Mouse (Mus musculus) kidney, adult 2 months (tissue): ENCODE measurements around the gene Pdzrn4. TPM values are rescaled to one million over a fixed set of nuclear protein-coding genes. Genes with fewer than 3 reads are reported as not detected.

Experiments used
- DNase-seq: peaks from one replicate; pipeline ENCODE4 v3.0.0; 2021
- H3K27ac ChIP-seq: fragments of 200-500 bp; 2 replicates; pipeline ENCODE4 v1.5.1; 2012; ENCODE audit warnings: low read depth, low read length, control low read depth, inconsistent platforms; ENCODE audit not compliant: insufficient read depth
- H3K27me3 ChIP-seq: fragments of 200-500 bp; replicated peaks from 2 replicates; pipeline ENCODE4 v1.6.1; 2012; ENCODE audit warnings: mild to moderate bottlenecking, moderate library complexity, low read length, inconsistent platforms; ENCODE audit not compliant: control insufficient read depth, insufficient read depth
- H3K36me3 ChIP-seq: fragments of 200-500 bp; 2 replicates; pipeline ENCODE4 v1.6.1; 2012; ENCODE audit warnings: mild to moderate bottlenecking, moderate library complexity, low read length, inconsistent platforms; ENCODE audit not compliant: control insufficient read depth, insufficient read depth
- H3K4me1 ChIP-seq: fragments of 200-500 bp; 2 replicates; pipeline ENCODE4 v1.6.1; 2011; ENCODE audit warnings: low read length; ENCODE audit not compliant: control insufficient read depth, insufficient read depth
- H3K4me3 ChIP-seq: fragments of 200-500 bp; 2 replicates; pipeline ENCODE4 v1.5.1; 2011; ENCODE audit warnings: mild to moderate bottlenecking, low read depth, low read length, control low read depth; ENCODE audit not compliant: insufficient read depth
- CTCF ChIP-seq: fragments of 200-500 bp; conservative IDR thresholded peaks from 2 replicates; pipeline ENCODE4 v1.5.1; 2011; ENCODE audit warnings: low read depth, mild to moderate bottlenecking, control low read depth, low read length, moderate library complexity, mixed read lengths; ENCODE audit not compliant: insufficient read depth, insufficient read length
- POLR2A ChIP-seq: fragments of 200-500 bp; IDR thresholded peaks from one replicate; pipeline ENCODE4 v1.6.1; 2011; ENCODE audit warnings: low read depth, low read length, control low read depth
- WGBS: fragments of 180-500 bp; shearing (Covaris S2); methylation state at CpG from one replicate; pipeline ENCODE4 v1.1.7; 2018; 5-methylcytosine and 5-hydroxymethylcytosine counted together
- polyA plus RNA-seq: library from polyadenylated mRNA; depleted of rRNA; stranded (reverse); fragments of >200 nt; gene quantifications from 2 replicates; pipeline ENCODE4 v1.2.3, GENCODE M21; 2012

Pdzrn4 gene
- polyA plus RNA-seq, 1 experiment: 0.39 TPM

DNA sequence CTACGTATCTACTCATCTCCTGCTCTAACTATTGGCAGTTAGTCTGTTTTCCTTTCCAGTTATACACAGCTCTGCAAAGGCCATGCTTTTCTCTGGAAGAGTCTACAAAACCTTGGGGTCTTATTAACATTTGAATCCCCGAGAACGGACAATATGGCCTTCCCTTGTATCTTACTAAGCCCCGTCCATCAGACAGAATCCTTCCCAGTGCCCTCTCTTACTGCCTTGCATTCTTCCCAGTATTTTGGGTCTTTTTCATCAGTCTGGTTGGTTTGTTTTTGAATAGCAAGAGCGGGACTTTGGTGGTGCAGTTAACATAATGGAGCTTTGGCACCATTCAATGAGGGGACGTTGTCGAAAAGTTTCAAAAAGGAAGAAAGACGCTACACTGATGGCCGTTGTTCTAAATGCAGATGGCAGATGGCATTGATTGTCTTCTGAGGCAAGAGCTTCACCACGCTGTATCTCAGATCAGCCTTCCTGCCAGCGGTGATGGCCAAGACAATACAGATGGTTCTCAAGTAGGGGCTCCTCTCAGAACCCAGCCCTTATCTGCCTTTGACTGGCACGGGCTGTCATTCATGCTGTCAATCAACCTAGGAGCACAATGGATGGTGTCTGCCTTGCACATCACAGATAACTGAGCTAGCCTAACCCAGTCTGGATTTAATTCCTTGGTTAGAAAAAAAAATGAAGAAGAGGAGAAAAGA is 98.9 kb downstream of the Pdzrn4 start:
- 95% methylated on average over 12 of the region's 12 CpGs for WGBS
- Histone ChIP-seq H3K4me3 (no peak overlapping the region), H3K4me1 (no peaks in the 10 kb centered on the region), H3K36me3 (no peaks in the 10 kb centered on the region), H3K27ac (no peak overlapping the region), H3K27me3 (no peaks in the 10 kb centered on the region)
- no peak for DNase-seq
- no peak for TF ChIP-seq POLR2A
- TF ChIP-seq CTCF: no peak

DNA sequence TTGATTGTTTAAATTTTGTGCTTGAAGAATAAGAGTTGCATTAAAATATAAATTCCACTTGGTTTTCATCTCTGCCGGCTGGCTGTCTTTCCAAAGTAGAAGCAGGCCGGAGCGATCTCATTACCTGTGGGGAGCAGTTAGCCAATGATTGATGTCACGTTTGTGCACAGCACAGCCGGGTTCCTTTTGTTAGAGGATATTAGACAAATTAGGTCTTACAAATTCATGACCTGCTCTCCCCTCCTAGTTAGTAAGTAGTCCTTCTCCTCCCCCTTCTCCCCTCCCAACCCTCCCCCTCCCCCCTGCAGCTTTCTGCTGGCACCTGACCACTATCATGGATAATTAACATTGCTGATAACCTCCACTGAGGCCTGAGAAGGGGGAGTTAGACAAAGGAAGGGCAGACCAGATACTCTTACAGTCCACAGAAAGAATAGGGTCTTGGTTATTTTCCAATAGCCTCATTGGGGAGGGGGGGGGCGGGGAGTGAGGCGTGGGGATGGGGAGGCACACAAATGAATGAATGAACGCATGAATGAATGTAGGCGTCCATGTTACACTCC is 103.7 kb downstream of the Pdzrn4 start:
- no peak for DNase-seq
- Histone ChIP-seq H3K36me3 (no peaks in the 10 kb centered on the region), H3K27me3 (no peaks in the 10 kb centered on the region), H3K27ac (no peak overlapping the region), H3K4me1 (no peaks in the 10 kb centered on the region), H3K4me3 (no peak overlapping the region)
- TF ChIP-seq CTCF (no peak), POLR2A (no peak)
- WGBS: 47% methylated on average over 9 of the region's 9 CpGs

DNA sequence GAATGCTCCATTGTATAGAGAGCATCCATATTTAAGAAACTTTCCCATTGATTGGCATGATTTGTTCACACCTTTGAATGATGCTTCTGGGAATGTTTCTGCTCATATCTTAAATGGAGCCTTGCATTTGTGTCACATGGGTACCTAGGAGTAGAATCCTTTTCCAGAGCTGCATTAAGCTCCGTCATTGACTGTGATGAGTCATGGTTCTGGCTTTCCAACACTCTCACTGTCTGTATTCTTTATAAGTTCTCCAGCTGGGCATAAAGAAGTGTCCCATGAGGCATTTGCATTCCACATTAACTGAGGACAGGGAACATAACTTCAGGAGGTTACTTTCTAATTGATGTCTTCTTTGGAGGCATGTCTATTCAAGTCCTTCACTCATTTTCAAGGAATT is 106.1 kb downstream of the Pdzrn4 start:
- no peak overlapping the region for H3K27ac ChIP-seq
- no peaks in the 10 kb centered on the region for H3K4me1 ChIP-seq
- H3K36me3 ChIP-seq: no peaks in the 10 kb centered on the region
- TF ChIP-seq POLR2A (no peak), CTCF (no peak)
- DNase-seq: no peak
- no peaks in the 10 kb centered on the region for H3K27me3 ChIP-seq
- 93% methylated on average over 1 of the region's 1 CpGs for WGBS
- H3K4me3 ChIP-seq: no peak overlapping the region

DNA sequence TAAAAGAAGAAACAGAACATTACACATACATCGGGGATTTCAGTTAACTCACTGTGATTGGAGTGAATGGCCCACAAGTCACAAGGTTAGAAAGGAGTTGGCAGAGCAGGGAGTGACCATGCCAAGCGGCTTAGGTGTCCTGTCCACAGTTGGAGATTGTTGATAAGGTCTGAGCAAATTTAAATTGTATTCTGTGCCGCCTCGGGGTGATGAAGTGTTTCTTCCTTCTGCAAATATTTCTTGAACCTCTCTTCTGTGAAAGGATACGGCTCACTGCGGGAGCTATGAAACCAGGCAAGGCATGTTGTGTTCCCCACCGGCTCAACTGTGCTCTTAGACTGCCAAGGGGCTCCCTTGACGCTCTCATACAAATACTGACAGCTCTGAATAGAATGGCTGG is 112.7 kb downstream of the Pdzrn4 start:
- no peak for DNase-seq
- no peak overlapping the region for H3K4me3 ChIP-seq
- H3K27ac ChIP-seq: no peak overlapping the region
- H3K4me1 ChIP-seq: no peaks in the 10 kb centered on the region
- TF ChIP-seq POLR2A: no peak
- TF ChIP-seq CTCF: no peak
- 81% methylated on average over 8 of the region's 8 CpGs for WGBS
- H3K27me3 ChIP-seq: no peaks in the 10 kb centered on the region
- H3K36me3 ChIP-seq: no peaks in the 10 kb centered on the region

DNA sequence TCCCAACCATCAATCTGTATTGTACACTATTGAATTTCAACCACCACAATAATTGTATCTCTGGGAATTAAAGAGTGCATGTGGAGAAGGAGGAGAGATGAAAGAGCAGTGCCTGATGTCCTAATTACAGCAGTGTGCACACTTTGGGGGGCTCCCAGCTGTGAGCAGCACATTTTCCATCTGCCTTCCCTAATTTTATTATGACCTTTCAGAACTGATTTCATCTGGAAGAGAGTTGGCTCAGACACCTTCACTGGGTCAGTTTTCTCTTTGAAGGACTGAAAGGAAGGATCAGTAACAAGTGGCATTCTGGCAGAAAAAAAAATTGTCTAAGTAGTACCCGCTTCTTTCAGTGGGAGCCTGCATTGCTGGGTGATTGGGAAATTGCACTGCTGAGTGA is 119.0 kb downstream of the Pdzrn4 start:
- Histone ChIP-seq H3K27ac (no peak overlapping the region), H3K4me1 (no peaks in the 10 kb centered on the region), H3K4me3 (no peak overlapping the region), H3K36me3 (no peaks in the 10 kb centered on the region), H3K27me3 (no peaks in the 10 kb centered on the region)
- TF ChIP-seq POLR2A (no peak), CTCF (no peak)
- no peak for DNase-seq
- WGBS: 90% methylated on average over 1 of the region's 1 CpGs

DNA sequence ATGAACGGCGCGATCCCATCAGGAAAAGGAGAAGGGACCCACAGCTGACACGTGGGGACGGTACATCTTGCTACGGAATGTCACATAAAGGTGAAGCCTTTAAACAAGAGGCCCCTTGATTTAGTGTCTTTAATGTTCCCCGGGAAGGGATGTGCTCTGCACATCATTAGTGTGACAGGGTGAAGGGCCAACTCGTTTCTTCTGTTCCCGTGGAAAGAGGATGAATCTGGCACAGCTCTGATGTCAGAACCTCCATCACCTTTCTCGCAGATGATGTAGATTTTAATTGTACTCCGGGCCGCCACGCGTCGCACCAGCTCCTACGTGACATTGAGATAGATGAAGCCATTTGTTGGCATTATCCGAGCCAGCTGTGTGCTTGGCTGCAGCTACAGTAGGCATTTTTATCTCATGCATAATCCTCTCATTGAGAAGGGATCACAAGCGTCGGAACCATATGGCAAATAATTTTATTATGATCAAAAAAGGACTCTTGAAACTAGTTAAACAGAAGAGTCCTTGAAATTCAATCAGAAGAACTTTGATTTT is 124.1 kb downstream of the Pdzrn4 start:
- Histone ChIP-seq H3K27ac (no peak overlapping the region), H3K4me1 (no peaks in the 10 kb centered on the region), H3K36me3 (no peaks in the 10 kb centered on the region), H3K4me3 (no peak overlapping the region), H3K27me3 (no peaks in the 10 kb centered on the region)
- DNase-seq: no peak
- WGBS: 35% methylated on average over 19 of the region's 19 CpGs
- TF ChIP-seq POLR2A: no peak
- TF ChIP-seq CTCF: no peak

DNA sequence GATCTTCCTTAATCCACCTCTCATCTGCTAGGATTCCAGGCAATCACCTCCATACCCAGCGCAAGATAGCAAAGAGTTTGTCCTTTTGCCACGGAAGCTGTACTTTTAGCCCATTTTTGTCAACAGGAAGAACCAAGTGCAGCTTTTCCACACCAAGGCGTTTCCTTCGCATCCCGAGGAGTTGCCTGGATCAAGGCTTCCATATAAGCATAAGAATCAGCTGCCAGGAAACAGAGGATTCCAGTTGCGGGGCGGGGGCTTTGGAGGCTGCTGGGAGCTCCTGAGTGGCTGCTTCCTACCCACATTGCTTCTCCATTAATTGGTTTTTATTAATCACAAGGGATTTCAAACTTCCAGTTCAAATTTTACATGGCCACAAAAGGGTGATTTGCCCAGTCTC is 125.0 kb downstream of the Pdzrn4 start:
- no peaks in the 10 kb centered on the region for H3K4me1 ChIP-seq
- DNase-seq: no peak
- 26% methylated on average over 7 of the region's 7 CpGs for WGBS
- TF ChIP-seq CTCF: no peak
- no peak for TF ChIP-seq POLR2A
- no peak overlapping the region for H3K4me3 ChIP-seq
- no peaks in the 10 kb centered on the region for H3K27me3 ChIP-seq
- H3K36me3 ChIP-seq: no peaks in the 10 kb centered on the region
- H3K27ac ChIP-seq: no peak overlapping the region
